Mouse (Mus musculus) CH12.LX (cell line): ENCODE measurements around the gene Dennd2c. TPM values are rescaled to one million over a fixed set of nuclear protein-coding genes. Genes with fewer than 3 reads are reported as not detected.

Experiments used
- DNase-seq: peaks from one replicate; pipeline ENCODE4 v3.0.0-alpha.2; 2013; ENCODE audit errors: extremely low read depth
- H3K27ac ChIP-seq: 2 replicates; pipeline ENCODE4 v1.5.1; 2012; ENCODE audit warnings: low read depth, mild to moderate bottlenecking, control low read depth, moderate library complexity; ENCODE audit not compliant: insufficient read depth
- H3K27me3 ChIP-seq: replicated peaks from 2 replicates; pipeline ENCODE3; 2012; ENCODE audit warnings: inconsistent platforms
- H3K36me3 ChIP-seq, 2 experiments: replicated peaks in 1 of 2; 2 replicates each; pipeline versions ENCODE3 to v1.6.1; 2012; ENCODE audit warnings: inconsistent platforms in 1 of 2, low read length in 1 of 2, mild to moderate bottlenecking in 1 of 2, mixed read lengths in 1 of 2, moderate library complexity in 1 of 2; ENCODE audit not compliant: control insufficient read depth in 1 of 2, insufficient read depth in 1 of 2
- H3K4me1 ChIP-seq, 2 experiments: 2 replicates each; pipeline ENCODE4 v1.6.1; 2012; ENCODE audit warnings: inconsistent platforms in 1 of 2, moderate library complexity in 1 of 2; ENCODE audit not compliant: insufficient read depth in 2 of 2, control insufficient read depth in 1 of 2
- H3K4me2 ChIP-seq: 2 replicates; pipeline ENCODE4 v1.6.1; 2012; ENCODE audit warnings: low read depth, mild to moderate bottlenecking, control low read depth; ENCODE audit not compliant: poor library complexity, insufficient read depth, severe bottlenecking
- H3K4me3 ChIP-seq, 3 experiments: fragments of 150-350 bp in 1 of 3; sonication (generic) in 1 of 3; replicated peaks in 1 of 3; 2 replicates each; pipeline versions ENCODE3 to v1.5.1; 2011 to 2012; ENCODE audit warnings: low read depth in 2 of 3, low read length in 2 of 3, mild to moderate bottlenecking in 2 of 3, moderate library complexity in 2 of 3, control low read depth in 1 of 3, improper control_type of control experiment in 1 of 3, inconsistent platforms in 1 of 3, mixed read lengths in 1 of 3; ENCODE audit not compliant: poor library complexity in 1 of 3
- H3K79me2 ChIP-seq: replicated peaks from 2 replicates; pipeline ENCODE4 v1.6.1; 2012; ENCODE audit warnings: mild to moderate bottlenecking, moderate library complexity; ENCODE audit not compliant: control insufficient read depth, poor library complexity, insufficient read depth, severe bottlenecking; ENCODE audit errors: extremely low read depth
- H3K9ac ChIP-seq: 2 replicates; pipeline ENCODE4 v1.6.1; 2012; ENCODE audit warnings: low read depth, mild to moderate bottlenecking, control low read depth, moderate library complexity; ENCODE audit not compliant: insufficient read depth
- H3K9me3 ChIP-seq: replicated peaks from 2 replicates; pipeline ENCODE3; 2012; ENCODE audit warnings: low read length, inconsistent platforms, mixed read lengths
- BHLHE40 ChIP-seq: IDR thresholded peaks from 2 replicates; pipeline ENCODE4 v1.6.1; 2011; ENCODE audit warnings: mild to moderate bottlenecking, low read depth, low read length, improper control_type of control experiment
- CHD1 ChIP-seq: IDR thresholded peaks from 2 replicates; pipeline ENCODE4 v1.6.1; 2012; ENCODE audit warnings: low read depth, low read length, improper control_type of control experiment, inconsistent platforms
- CHD2 ChIP-seq: IDR thresholded peaks from 2 replicates; pipeline ENCODE4 v1.6.1; 2011; ENCODE audit warnings: low read length, improper control_type of control experiment
- CTCF ChIP-seq, 2 experiments: IDR thresholded peaks in 1 of 2; conservative IDR thresholded peaks in 1 of 2; 2 replicates each; pipeline ENCODE4 v1.5.1; 2011 to 2012; ENCODE audit warnings: low read depth in 2 of 2, low read length in 2 of 2, improper control_type of control experiment in 1 of 2, inconsistent platforms in 1 of 2, mild to moderate bottlenecking in 1 of 2, moderate library complexity in 1 of 2
- E2F4 ChIP-seq: IDR thresholded peaks from 2 replicates; pipeline ENCODE4 v1.6.1; 2011; ENCODE audit warnings: low read depth, low read length, improper control_type of control experiment; ENCODE audit not compliant: insufficient replicate concordance
- GABPA ChIP-seq: IDR thresholded peaks from 2 replicates; pipeline ENCODE4 v1.6.1; 2012; ENCODE audit warnings: low read depth, low read length, improper control_type of control experiment, inconsistent platforms; ENCODE audit not compliant: insufficient replicate concordance
- IRF4 ChIP-seq: IDR thresholded peaks from 2 replicates; pipeline ENCODE4 v1.6.1; 2014; ENCODE audit warnings: low read depth, mild to moderate bottlenecking, inconsistent platforms, low read length, improper control_type of control experiment
- JUN ChIP-seq: IDR thresholded peaks from 2 replicates; pipeline ENCODE4 v1.6.1; 2011; ENCODE audit warnings: low read depth, mild to moderate bottlenecking, low read length, improper control_type of control experiment, moderate library complexity; ENCODE audit not compliant: insufficient read depth
- JUND ChIP-seq: conservative IDR thresholded peaks from 2 replicates; pipeline ENCODE4 v1.6.1; 2011; ENCODE audit warnings: low read depth, low read length, improper control_type of control experiment
- KAT2A ChIP-seq: IDR thresholded peaks from 2 replicates; pipeline ENCODE4 v1.6.1; 2012; ENCODE audit warnings: low read length, improper control_type of control experiment, inconsistent platforms; ENCODE audit not compliant: insufficient replicate concordance
- MAFK ChIP-seq: IDR thresholded peaks from 2 replicates; pipeline ENCODE4 v1.6.1; 2011; ENCODE audit warnings: low read length, improper control_type of control experiment; ENCODE audit not compliant: insufficient replicate concordance
- MAX ChIP-seq: IDR thresholded peaks from 2 replicates; pipeline ENCODE4 v1.6.1; 2011; ENCODE audit warnings: low read length, improper control_type of control experiment
- MEF2A ChIP-seq: IDR thresholded peaks from 2 replicates; pipeline ENCODE4 v1.6.1; 2014; ENCODE audit warnings: low read depth, mild to moderate bottlenecking, inconsistent platforms, low read length, improper control_type of control experiment, borderline replicate concordance
- MXI1 ChIP-seq: IDR thresholded peaks from 2 replicates; pipeline ENCODE4 v1.6.1; 2011; ENCODE audit warnings: mild to moderate bottlenecking, low read depth, low read length, improper control_type of control experiment
- NELFE ChIP-seq: IDR thresholded peaks from 2 replicates; pipeline ENCODE4 v1.6.1; 2011; ENCODE audit warnings: low read depth, low read length, improper control_type of control experiment
- POLR2AphosphoS2 ChIP-seq: IDR thresholded peaks from 2 replicates; pipeline ENCODE4 v1.6.1; 2011; ENCODE audit warnings: low read depth, low read length, improper control_type of control experiment
- SIN3A ChIP-seq: IDR thresholded peaks from 2 replicates; pipeline ENCODE4 v1.6.1; 2012; ENCODE audit warnings: low read length, improper control_type of control experiment, inconsistent platforms
- SMC3 ChIP-seq: IDR thresholded peaks from 2 replicates; pipeline ENCODE4 v1.6.1; 2011; ENCODE audit warnings: low read depth, low read length, improper control_type of control experiment
- TBP ChIP-seq: conservative IDR thresholded peaks from 2 replicates; pipeline ENCODE4 v1.6.1; 2011; ENCODE audit warnings: low read depth, low read length, improper control_type of control experiment
- UBTF ChIP-seq: IDR thresholded peaks from 2 replicates; pipeline ENCODE4 v1.6.1; 2012; ENCODE audit warnings: low read depth, mild to moderate bottlenecking, inconsistent platforms, low read length, improper control_type of control experiment, moderate library complexity
- ZMIZ1 ChIP-seq: IDR thresholded peaks from 2 replicates; pipeline ENCODE4 v1.6.1; 2012; ENCODE audit warnings: low read depth, mild to moderate bottlenecking, inconsistent platforms, low read length, improper control_type of control experiment
- ZNF384 ChIP-seq: IDR thresholded peaks from 2 replicates; pipeline ENCODE4 v1.6.1; 2012; ENCODE audit warnings: low read depth, low read length, improper control_type of control experiment, inconsistent platforms
- dilution Hi-C: fragments of 300-500 bp; cut with MboI; formaldehyde crosslinking; loops from 2 replicates; pipeline ENCODE4 v1.14.3; 2020; ENCODE audit warnings: low sequenced_read_pairs; ENCODE audit not compliant: extremely low pct_unique_long_range_greater_than_20kb, extremely low pct_ligation_motif_present
- in situ Hi-C: fragments of 300-500 bp; cut with MboI; formaldehyde crosslinking; loops from 3 replicates; pipeline ENCODE4 v1.14.3; 2019; ENCODE audit warnings: low sequenced_read_pairs, low pct_ligation_motif_present, low pct_unique_long_range_greater_than_20kb, mixed read lengths
- polyA plus RNA-seq: library from polyadenylated mRNA; unstranded; fragments of >175 nt; gene quantifications from 2 replicates; pipeline ENCODE4 v1.2.1, GENCODE M21; 2012; ENCODE audit warnings: low read depth; ENCODE audit not compliant: insufficient read length
- total RNA-seq, 2 experiments: library from RNA; depleted of rRNA; stranded (reverse); fragments of 300-350 nt in 1 of 2; fragments of >200 nt in 1 of 2; gene quantifications; 2 replicates each; pipeline ENCODE4 v1.2.3; 2012 to 2014

Gene Dennd2c
- total and polyA plus RNA-seq, 3 experiments: 0.13 to 0.27 (median 0.19) TPM

- TF ChIP-seq POLR2AphosphoS2 (no peak), GABPA (no peak), MEF2A (peak; percentile 87; the same call in 1 of the 2 replicates), ZMIZ1 (no peak), TBP (peak; percentile 96), MAFK (peak; percentile 75; the same call in 1 of the 2 replicates)
Observed at GRCm38 (mm10) chr3:103206393-103206792, 104.0 kb downstream of the Dennd2c start (continued).

GRCm38 (mm10) chr3:103207749-103208148 is 105.3 kb downstream of the Dennd2c start:
- no peak overlapping the region for H3K9ac ChIP-seq
- TF ChIP-seq KAT2A (no peak), SIN3A (no peak), TBP (no peak), NELFE (no peak), CHD2 (no peak), MEF2A (no peak), E2F4 (no peak), CTCF (conservative IDR thresholded peaks at IDR 0.05 in 1 of 2, IDR thresholded peaks at IDR 0.05 in 1 of 2; ENCODE audit: low read depth in 2 of 2, low read length in 2 of 2) (no peak), UBTF (no peak), MAX (no peak), MXI1 (no peak), MAFK (no peak), BHLHE40 (no peak), IRF4 (no peak), SMC3 (no peak)
- in situ Hi-C loops: loop anchor here (25.0 kb wide), 1 partner anchor 155 kb away; no protein-coding TSS in a partner anchor
- H3K27me3 ChIP-seq: no peaks in the 10 kb centered on the region
- H3K4me3 ChIP-seq: no peak overlapping the region
- H3K4me1 ChIP-seq: peaks cover 3 to 20% of the 10 kb centered on the region in 2 experiments
- no peaks in the 10 kb centered on the region for H3K36me3 ChIP-seq
- dilution Hi-C loops: no loop called here
- H3K4me2 ChIP-seq: no peak overlapping the region
- H3K79me2 ChIP-seq: no peaks in the 10 kb centered on the region
- no peaks in the 10 kb centered on the region for H3K9me3 ChIP-seq
- no peak overlapping the region for H3K27ac ChIP-seq
- DNase-seq: no peak

- Histone ChIP-seq H3K9ac (no peak overlapping the region), H3K4me2 (no peak overlapping the region)
- TF ChIP-seq CHD1: no peak
- no peak for TF ChIP-seq KAT2A
- TF ChIP-seq ZNF384: peak; percentile 23
- TF ChIP-seq CHD2: no peak
- no peak for TF ChIP-seq JUND
- no peak for TF ChIP-seq JUN
- TF ChIP-seq MAX: no peak
- TF ChIP-seq, all 38 proteins: peak for 1
- no peaks in the 10 kb centered on the region for H3K9me3 ChIP-seq
- no peaks in the 10 kb centered on the region for H3K79me2 ChIP-seq
- in situ Hi-C loops: loop anchor here (25.0 kb wide), 1 partner anchor 154 kb away; no protein-coding TSS in a partner anchor
- H3K36me3 ChIP-seq: no peaks in the 10 kb centered on the region
- no peak for DNase-seq
- H3K4me3 ChIP-seq: no peak overlapping the region
- peaks cover 3 to 20% of the 10 kb centered on the region in 2 experiments for H3K4me1 ChIP-seq
- dilution Hi-C loops: no loop called here
- no peak overlapping the region for H3K27ac ChIP-seq
- no peaks in the 10 kb centered on the region for H3K27me3 ChIP-seq
Observed at GRCm38 (mm10) chr3:103208237-103208636, 105.8 kb downstream of the Dennd2c start.
